Mouse (Mus musculus): ENCODE results near the gene 2610528A11Rik. TPM values are rescaled to one million over a fixed set of nuclear protein-coding genes. Genes with fewer than 3 reads are reported as not detected.
"Not testable (repeated sequence)": the region's sequence is repeated elsewhere in the genome, so short reads cannot be mapped to it uniquely, and the experiment has no call there.

Gene 2610528A11Rik
- total RNA-seq (2014; rRNA removed) (1.2 TPM in 1 of 2 replicates, not detected in the other), polyA plus RNA-seq (2015; fragmentation: Nextera tagmentation; extraction: Ambion mirVana) (0.28 and 1.4 TPM in 2 replicates)

DNA sequence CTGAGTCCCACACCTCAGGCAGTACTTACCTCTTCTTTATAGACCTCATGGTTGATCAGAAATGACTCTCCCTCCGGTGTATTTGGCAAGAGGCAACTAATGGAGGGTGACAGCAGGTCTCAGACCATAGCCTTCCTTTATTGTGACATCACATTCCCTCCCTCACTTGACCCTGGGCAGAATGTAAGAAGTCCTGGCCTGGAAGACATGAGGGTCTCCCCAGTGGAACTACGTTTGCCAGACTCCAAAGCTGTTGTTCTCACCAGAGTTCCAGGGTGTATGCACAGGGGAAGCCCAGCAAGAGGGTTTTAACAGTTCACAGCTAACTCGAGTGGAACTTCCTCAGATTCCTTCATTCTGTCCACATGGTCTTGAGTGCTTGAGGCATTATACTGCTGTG is at the start of gene 2610528A11Rik:
Gene 2610528A11Rik (minus strand): TSS at position 101 of the 400 bp plus-strand sequence.
- Histone ChIP-seq H3K36me3 (ENCODE audit: insufficient read depth) (no peaks in the 10 kb centered on the region; the same call in 1 of the 2 replicates), H3K4me1 (ENCODE audit: insufficient read depth) (no peaks in the 10 kb centered on the region), H3K4me2 (ENCODE audit: low read depth) (no peak within 1 kb of the TSS), H3K9me3 (ENCODE audit: low read length) (no peaks in the 10 kb centered on the region), H3K9ac (no peak within 1 kb of the TSS), H3K4me3 (ENCODE audit: low read depth, low read length) (no peak within 1 kb of the TSS), H3K27ac (ENCODE audit: low read depth, low read length) (no peak within 1 kb of the TSS), H3K27me3 (ENCODE audit: insufficient read depth, low read length) (no peaks in the 10 kb centered on the region)
- ATAC-seq (no peak), DNase-seq (no peak)
- 67% methylated on average over 3 of the region's 3 CpGs for WGBS
- no peak for TF ChIP-seq CTCF (IDR thresholded peaks at IDR 0.05; ENCODE audit: low read depth)

GRCm38 (mm10) chr14:37163277-37163956 is 49.6 kb upstream of the 2610528A11Rik start:
- Histone ChIP-seq H3K9ac (no peak overlapping the region), H3K4me3 (ENCODE audit: low read depth, low read length) (no peak overlapping the region), H3K4me1 (ENCODE audit: insufficient read depth) (no peaks in the 10 kb centered on the region), H3K9me3 (ENCODE audit: low read length) (no peaks in the 10 kb centered on the region), H3K36me3 (ENCODE audit: insufficient read depth) (no peaks in the 10 kb centered on the region), H3K4me2 (ENCODE audit: low read depth) (no peak overlapping the region), H3K27me3 (ENCODE audit: insufficient read depth, low read length) (no peaks in the 10 kb centered on the region), H3K27ac (ENCODE audit: low read depth, low read length) (no peak overlapping the region)
- TF ChIP-seq CTCF (IDR thresholded peaks at IDR 0.05; ENCODE audit: low read depth), result no peak
- DNase-seq (no peak), ATAC-seq (no peak)
- WGBS, result 82% methylated on average over 4 of the region's 4 CpGs

DNA sequence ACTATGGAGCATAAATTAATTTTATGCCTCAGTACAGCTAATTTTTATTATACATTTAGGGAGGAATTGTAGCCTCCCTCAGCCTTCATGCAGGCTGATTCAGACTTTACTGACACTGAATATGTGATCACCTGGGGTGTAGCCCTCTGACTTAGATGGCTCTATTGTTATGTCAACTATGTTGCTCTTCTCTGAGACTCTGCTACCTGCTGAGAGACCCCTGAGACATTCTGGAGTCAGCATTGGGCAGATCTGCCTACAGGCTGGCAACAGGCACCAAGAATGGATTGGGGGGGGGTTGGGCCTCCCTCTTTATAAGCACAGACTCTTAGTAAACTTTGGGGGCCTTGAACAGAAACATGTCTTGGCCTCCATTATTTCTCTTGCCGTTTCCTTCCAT is 40.6 kb upstream of the 2610528A11Rik start:
- TF ChIP-seq CTCF (IDR thresholded peaks at IDR 0.05; ENCODE audit: low read depth), result no peak
- DNase-seq, result no peak
- Histone ChIP-seq H3K27me3 (ENCODE audit: insufficient read depth, low read length) (no peaks in the 10 kb centered on the region), H3K9me3 (ENCODE audit: low read length) (0 out of 2 replicates have a peak, but pooled peaks cover 7% of the 10 kb centered on the region), H3K36me3 (ENCODE audit: insufficient read depth) (no peaks in the 10 kb centered on the region), H3K4me3 (ENCODE audit: low read depth, low read length) (no peak overlapping the region), H3K4me1 (ENCODE audit: insufficient read depth) (no peaks in the 10 kb centered on the region), H3K4me2 (ENCODE audit: low read depth) (no peak overlapping the region), H3K9ac (no peak overlapping the region), H3K27ac (ENCODE audit: low read depth, low read length) (no peak overlapping the region)
- 82% methylated on average over 1 of the region's 1 CpGs for WGBS
- no peak for ATAC-seq

- WGBS, result 49% methylated on average over 8 of the region's 8 CpGs
- DNase-seq, result no peak
- Histone ChIP-seq H3K4me3 (ENCODE audit: low read depth, low read length) (no peak overlapping the region), H3K4me2 (ENCODE audit: low read depth) (no peak overlapping the region), H3K9ac (no peak overlapping the region), H3K9me3 (ENCODE audit: low read length) (no peaks in the 10 kb centered on the region), H3K27ac (ENCODE audit: low read depth, low read length) (no peak overlapping the region), H3K4me1 (ENCODE audit: insufficient read depth) (peaks cover 1% of the 10 kb centered on the region; the same call in 1 of the 2 replicates), H3K36me3 (ENCODE audit: insufficient read depth) (no peaks in the 10 kb centered on the region), H3K27me3 (ENCODE audit: insufficient read depth, low read length) (no peaks in the 10 kb centered on the region)
- no peak for TF ChIP-seq CTCF (IDR thresholded peaks at IDR 0.05; ENCODE audit: low read depth)
- no peak for ATAC-seq
Observed at GRCm38 (mm10) chr14:37139051-37139710, 25.4 kb upstream of the 2610528A11Rik start.

- TF ChIP-seq CTCF (IDR thresholded peaks at IDR 0.05; ENCODE audit: low read depth), result 0 out of 2 replicates have a peak, but pooled peaks have one; percentile 7
Observed at GRCm38 (mm10) chr14:37137596-37137995, 23.8 kb upstream of the 2610528A11Rik start.

GRCm38 (mm10) chr14:37136110-37136509 is 22.3 kb upstream of the 2610528A11Rik start:
- ATAC-seq (no peak), DNase-seq (no peak)
- no peak for TF ChIP-seq CTCF (IDR thresholded peaks at IDR 0.05; ENCODE audit: low read depth)
- Histone ChIP-seq H3K9ac (no peak overlapping the region), H3K4me2 (ENCODE audit: low read depth) (no peak overlapping the region), H3K36me3 (ENCODE audit: insufficient read depth) (peaks cover 9% of the 10 kb centered on the region), H3K27me3 (ENCODE audit: insufficient read depth, low read length) (no peaks in the 10 kb centered on the region), H3K27ac (ENCODE audit: low read depth, low read length) (no peak overlapping the region), H3K4me1 (ENCODE audit: insufficient read depth) (peaks cover 4% of the 10 kb centered on the region; the same call in 1 of the 2 replicates), H3K9me3 (ENCODE audit: low read length) (no peaks in the 10 kb centered on the region), H3K4me3 (ENCODE audit: low read depth, low read length) (no peak overlapping the region)
- 78% methylated on average over 4 of the region's 4 CpGs for WGBS

More at GRCm38 (mm10) chr14:37137596-37137995, 23.8 kb upstream of the 2610528A11Rik start:
- H3K9ac ChIP-seq; H3K4me3 ChIP-seq (ENCODE audit: low read depth, low read length); H3K27ac ChIP-seq (ENCODE audit: low read depth, low read length); H3K9me3 ChIP-seq (ENCODE audit: low read length); H3K36me3 ChIP-seq (ENCODE audit: insufficient read depth); DNase-seq; H3K4me1 ChIP-seq (ENCODE audit: insufficient read depth); ATAC-seq; H3K4me2 ChIP-seq (ENCODE audit: low read depth); H3K27me3 ChIP-seq (ENCODE audit: insufficient read depth, low read length): not testable (repeated sequence)
- whole genome bisulfite sequencing, result 71% methylated on average over 2 of the region's 3 CpGs

GRCm38 (mm10) chr14:37135671-37136070 is 21.8 kb upstream of the 2610528A11Rik start:
- H3K4me3 ChIP-seq (ENCODE audit: low read depth, low read length), result peak overlapping the region; percentile 92
- H3K36me3 ChIP-seq (ENCODE audit: insufficient read depth), result peaks cover 9% of the 10 kb centered on the region
- DNase-seq (no peak), ATAC-seq (no peak)
- no peaks in the 10 kb centered on the region for H3K27me3 ChIP-seq (ENCODE audit: insufficient read depth, low read length)
- under 1% methylated on average over 10 of the region's 10 CpGs for WGBS
- H3K27ac ChIP-seq (ENCODE audit: low read depth, low read length), result peak overlapping the region; percentile 62; the same call in 1 of the 2 replicates
- TF ChIP-seq CTCF (IDR thresholded peaks at IDR 0.05; ENCODE audit: low read depth), result no peak
- peaks cover 4% of the 10 kb centered on the region; the same call in 1 of the 2 replicates for H3K4me1 ChIP-seq (ENCODE audit: insufficient read depth)
- H3K9ac ChIP-seq, result peak overlapping the region; percentile 91
- H3K9me3 ChIP-seq (ENCODE audit: low read length), result no peaks in the 10 kb centered on the region
- peak overlapping the region; percentile 62 for H3K4me2 ChIP-seq (ENCODE audit: low read depth)
